Mouse (Mus musculus) liver (tissue): ENCODE results near the gene Poc5.

Experiments
- DNase-seq: peaks from one replicate; pipeline ENCODE4 v3.0.0-alpha.2; 2020; ENCODE audit warnings: mixed read lengths

Poc5 gene

GRCm38 (mm10) chr13:96388042-96388888 is at the start of gene Poc5:
Gene Poc5 (plus strand): TSS chr13:96388294.
- peak; percentile 97 for DNase-seq

- DNase-seq: no peak
Measured at GRCm38 (mm10) chr13:96341461-96341860, 46.6 kb upstream of the Poc5 start.

GRCm38 (mm10) chr13:96344778-96345177 is 43.3 kb upstream of the Poc5 start:
- no peak for DNase-seq

GRCm38 (mm10) chr13:96346581-96346980 is 41.5 kb upstream of the Poc5 start:
- no peak for DNase-seq

- DNase-seq: no peak
Measured at GRCm38 (mm10) chr13:96350207-96350606, 37.9 kb upstream of the Poc5 start.

DNA sequence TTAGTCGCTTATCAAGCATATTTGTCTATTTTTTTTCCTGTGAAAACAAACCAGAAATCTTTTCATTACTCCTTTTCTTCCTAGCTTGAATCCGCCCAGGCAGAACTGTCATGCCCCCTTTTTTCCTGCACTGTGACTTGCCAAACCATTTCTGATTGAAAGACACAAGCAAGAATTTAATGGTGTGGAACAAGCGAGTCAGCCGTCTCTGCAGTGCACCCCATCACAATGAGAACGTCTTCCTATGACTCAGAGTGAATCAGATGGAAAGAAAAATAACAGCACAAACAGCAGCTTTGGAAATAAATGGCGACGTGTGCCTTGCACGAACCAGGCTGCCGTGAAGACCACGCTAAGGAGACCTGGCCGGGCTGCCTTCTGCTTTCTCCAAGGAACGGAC is 36.8 kb upstream of the Poc5 start:
- DNase-seq: no peak

GRCm38 (mm10) chr13:96375519-96375918 is 12.6 kb upstream of the Poc5 start:
- DNase-seq: no peak

GRCm38 (mm10) chr13:96376871-96377270 is 11.2 kb upstream of the Poc5 start:
- DNase-seq: no peak

GRCm38 (mm10) chr13:96377883-96378282 is 10.2 kb upstream of the Poc5 start:
- no peak for DNase-seq

- DNase-seq: no peak
Measured at GRCm38 (mm10) chr13:96389301-96389700, 1.2 kb downstream of the Poc5 start.

DNA sequence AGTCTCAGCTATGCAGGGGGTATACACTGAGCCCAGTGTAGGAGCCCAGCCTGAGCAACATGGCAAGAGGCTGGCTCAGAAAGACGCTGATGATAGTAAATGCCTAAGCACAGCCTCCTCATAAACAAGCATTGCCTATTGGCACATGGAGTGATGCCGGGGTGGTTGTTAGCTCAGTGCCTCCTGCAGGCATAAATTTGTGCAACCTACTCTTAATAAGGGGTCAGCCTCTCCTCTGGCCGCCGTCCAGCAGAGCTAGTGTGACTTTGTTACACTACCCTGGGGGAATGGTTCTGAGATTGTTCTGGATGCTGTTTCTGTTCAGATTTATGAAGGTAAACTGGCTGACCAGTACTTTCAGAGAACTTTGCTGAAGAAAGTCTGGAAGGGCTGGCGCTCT is 13.2 kb downstream of the Poc5 start:
- no peak for DNase-seq

DNA sequence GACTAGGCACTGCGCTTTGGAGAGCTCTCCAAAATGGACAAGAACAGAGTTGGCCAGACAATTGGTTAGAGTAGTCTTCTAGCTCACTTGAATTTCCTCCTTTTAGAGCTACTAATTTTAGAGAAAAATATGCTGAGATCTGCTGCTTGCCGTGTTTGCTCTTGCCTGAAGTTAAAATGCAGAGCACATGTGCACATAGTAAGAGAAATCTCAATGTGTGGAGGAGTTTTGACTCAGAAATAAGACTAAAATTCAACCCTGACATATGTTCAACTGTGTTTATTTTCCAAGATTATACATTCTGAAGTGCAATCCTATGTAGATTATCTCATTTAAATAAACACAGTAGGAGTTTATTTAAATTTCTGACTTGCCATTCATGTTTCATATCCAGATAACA is 17.4 kb downstream of the Poc5 start:
- DNase-seq: no peak

- peak; percentile 22 for DNase-seq
Measured at GRCm38 (mm10) chr13:96407040-96407439, 18.9 kb downstream of the Poc5 start.

DNA sequence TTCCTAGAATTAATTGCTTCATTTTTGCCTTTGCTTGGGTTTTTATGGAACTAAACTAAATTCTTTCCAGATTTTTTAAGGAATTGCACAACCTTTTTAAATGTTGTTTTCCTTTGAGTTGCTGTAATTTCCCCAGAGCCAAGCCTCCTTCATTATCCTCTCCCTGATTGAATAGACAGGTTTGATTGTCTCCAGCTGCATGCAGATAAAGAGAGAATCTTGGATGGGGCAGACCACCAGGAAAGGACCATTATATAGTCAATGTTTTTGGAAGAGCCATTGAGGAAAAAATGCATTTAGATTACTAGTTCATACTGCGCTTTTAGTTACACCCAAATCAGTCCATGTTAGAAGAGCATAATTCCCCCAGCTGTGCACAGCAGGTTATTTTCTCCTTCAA is 20.7 kb downstream of the Poc5 start:
- DNase-seq: no peak

- no peak for DNase-seq
Measured at GRCm38 (mm10) chr13:96414384-96414783, 26.3 kb downstream of the Poc5 start.

DNA sequence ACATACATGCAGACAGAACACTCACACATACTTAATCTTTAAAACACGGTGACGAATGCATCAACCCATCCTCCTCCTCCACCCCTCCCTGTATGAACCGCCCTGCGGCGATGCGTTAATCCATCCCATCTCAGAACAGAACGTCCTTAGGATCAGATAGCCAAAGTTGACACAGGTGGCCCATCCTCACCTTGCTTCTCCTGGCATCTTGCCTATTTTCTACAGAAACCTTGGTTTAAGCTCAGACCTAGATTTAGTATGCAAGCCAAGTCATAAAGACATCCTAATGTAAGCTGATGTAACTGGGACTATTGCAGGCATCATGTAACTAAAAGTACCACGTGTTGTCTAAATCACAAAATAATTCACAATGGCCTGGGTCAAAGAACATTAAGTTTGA is 28.3 kb downstream of the Poc5 start:
- DNase-seq: no peak

DNA sequence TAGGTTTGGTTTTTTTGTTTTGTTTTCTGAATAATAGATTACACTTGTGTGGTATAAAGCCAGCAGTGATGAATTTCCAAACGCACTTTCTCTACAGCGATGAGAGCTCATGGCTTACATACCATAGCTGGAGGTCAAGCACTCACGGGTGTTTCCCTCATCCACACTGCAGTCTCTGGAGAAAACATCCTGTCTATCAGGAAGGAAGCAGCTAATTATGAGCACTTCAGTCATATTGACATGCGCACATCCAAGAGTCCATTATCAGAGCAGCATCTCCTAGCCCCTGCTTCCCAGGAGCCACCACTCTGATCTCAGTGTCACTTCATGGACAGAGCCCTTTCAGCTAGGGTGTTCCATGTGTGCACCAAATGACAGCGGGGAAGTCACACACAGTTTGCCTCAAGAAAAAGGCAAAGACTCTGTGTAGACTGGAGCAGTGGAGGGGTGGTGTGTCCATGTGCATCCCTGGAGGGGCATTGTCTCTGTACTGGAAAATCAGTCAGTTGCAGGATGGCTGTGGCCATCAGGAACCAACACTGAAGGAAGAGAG is 29.2 kb downstream of the Poc5 start:
- no peak for DNase-seq

- no peak for DNase-seq
Measured at GRCm38 (mm10) chr13:96418487-96418886, 30.4 kb downstream of the Poc5 start.

DNA sequence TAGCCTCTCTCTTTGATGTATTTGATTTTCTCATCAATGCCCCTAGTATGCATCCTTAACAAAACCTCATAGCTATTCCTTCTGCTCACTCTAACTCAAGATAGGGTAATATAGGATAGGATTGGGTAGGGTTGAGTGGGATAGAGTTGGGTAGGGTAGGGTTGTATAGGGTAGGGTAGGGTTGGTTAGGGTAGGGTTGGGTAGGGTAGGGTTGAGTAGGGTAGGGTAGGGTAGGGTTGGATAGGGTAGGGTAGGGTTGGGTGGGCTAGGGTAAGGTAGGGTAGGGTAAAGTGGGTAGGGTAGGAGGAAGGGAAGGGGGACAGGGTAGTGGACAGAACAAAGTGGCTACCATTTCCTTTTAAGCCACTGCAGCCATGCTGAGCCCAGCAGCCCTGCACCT is 33.1 kb downstream of the Poc5 start:
- no peak for DNase-seq

DNA sequence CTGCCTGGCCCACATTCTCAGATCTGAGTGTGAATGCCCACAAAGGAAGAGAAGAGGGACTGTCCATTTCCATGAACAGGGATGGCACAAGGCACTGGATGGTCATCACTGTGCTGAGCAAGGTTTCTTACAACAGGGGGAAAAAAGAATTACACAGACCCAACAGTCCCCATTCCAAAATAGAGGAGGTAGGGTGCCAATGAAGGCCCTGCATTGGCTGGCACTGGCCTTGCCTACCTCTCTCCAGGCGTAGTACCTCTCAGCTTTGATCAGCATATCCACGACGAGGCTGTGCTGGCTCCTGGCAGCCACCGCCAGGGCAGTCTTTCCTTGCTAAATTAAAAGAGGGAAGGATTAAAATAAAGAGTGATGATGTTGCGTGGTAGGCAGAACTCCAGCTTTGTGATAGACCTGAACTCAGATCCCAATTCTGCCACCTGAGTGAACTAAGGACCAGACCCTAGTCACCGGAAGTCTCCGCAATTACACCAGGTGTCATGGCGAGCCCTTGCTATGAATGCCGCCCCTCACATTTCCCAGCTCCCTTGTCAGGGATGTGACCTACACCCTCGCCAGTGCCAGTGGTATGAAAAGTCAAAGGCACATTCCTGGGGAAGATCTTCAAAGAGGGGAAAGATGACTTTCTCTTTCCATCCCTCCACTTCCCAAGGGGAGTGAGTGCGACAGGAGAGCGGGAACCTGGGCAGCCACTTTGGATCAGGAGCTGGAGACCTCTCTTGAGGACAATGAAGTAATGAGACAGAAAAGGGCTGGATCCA is 36.6 kb downstream of the Poc5 start:
- no peak for DNase-seq

GRCm38 (mm10) chr13:96426044-96426443 is 38.0 kb downstream of the Poc5 start:
- DNase-seq: no peak

GRCm38 (mm10) chr13:96428531-96428930 is 40.4 kb downstream of the Poc5 start:
- DNase-seq: no peak

GRCm38 (mm10) chr13:96431595-96432156 is 43.6 kb downstream of the Poc5 start:
- peak; percentile 85 for DNase-seq
